Mouse (Mus musculus) lung, adult 2 months (tissue): Measurements from ENCODE around the gene Elf4.

Experiments
- CTCF ChIP-seq: fragments of 200-500 bp; IDR thresholded peaks from 2 replicates; pipeline ENCODE4 v1.5.1; 2011; ENCODE audit warnings: mild to moderate bottlenecking, low read length, control low read depth; ENCODE audit not compliant: insufficient read depth
- POLR2A ChIP-seq: fragments of 200-500 bp; IDR thresholded peaks from 2 replicates; pipeline ENCODE4 v1.6.1; 2011; ENCODE audit warnings: low read depth, mild to moderate bottlenecking, control low read depth, low read length, borderline replicate concordance; ENCODE audit errors: extremely low read depth

DNA sequence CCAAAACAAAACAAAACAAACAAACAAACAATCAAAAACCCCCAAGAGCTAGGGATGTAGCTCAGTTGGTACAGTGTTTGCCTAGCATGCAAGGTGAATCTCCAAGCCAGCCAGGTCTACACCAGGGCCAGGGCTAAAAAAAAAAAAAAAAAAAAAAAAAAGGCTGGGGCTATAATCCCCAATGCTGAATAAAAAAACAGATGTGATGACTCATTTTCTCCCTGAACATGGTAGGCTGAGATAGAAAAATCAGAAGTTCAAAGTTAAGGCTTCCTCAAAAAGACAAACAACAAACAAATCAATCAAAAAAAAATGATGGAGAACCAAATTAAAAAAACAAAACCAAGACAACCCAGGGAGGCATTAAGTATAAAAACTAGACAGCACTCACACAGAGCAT is 33.8 kb downstream of the Elf4 start:
- TF ChIP-seq CTCF: no peak
- no peak for TF ChIP-seq POLR2A
